Mouse (Mus musculus) thymus, postnatal 0 days (tissue): ENCODE measurements around the gene Syce1l. TPM values are rescaled to one million over a fixed set of nuclear protein-coding genes. Genes with fewer than 3 reads are reported as not detected.

Source experiments
- DNase-seq: peaks from one replicate; pipeline ENCODE4 v3.0.0-alpha.2; 2015; ENCODE audit warnings: low spot score
- polyA plus RNA-seq: library from polyadenylated mRNA; unstranded; fragments of >200 nt; fragmentation: Nextera tagmentation; extraction: Ambion mirVana; gene quantifications from 2 replicates; pipeline ENCODE4 v1.2.1, GENCODE M21; 2015

Syce1l gene
- polyA plus RNA-seq, 1 experiment from 2014 or later: 0.31 TPM

DNA sequence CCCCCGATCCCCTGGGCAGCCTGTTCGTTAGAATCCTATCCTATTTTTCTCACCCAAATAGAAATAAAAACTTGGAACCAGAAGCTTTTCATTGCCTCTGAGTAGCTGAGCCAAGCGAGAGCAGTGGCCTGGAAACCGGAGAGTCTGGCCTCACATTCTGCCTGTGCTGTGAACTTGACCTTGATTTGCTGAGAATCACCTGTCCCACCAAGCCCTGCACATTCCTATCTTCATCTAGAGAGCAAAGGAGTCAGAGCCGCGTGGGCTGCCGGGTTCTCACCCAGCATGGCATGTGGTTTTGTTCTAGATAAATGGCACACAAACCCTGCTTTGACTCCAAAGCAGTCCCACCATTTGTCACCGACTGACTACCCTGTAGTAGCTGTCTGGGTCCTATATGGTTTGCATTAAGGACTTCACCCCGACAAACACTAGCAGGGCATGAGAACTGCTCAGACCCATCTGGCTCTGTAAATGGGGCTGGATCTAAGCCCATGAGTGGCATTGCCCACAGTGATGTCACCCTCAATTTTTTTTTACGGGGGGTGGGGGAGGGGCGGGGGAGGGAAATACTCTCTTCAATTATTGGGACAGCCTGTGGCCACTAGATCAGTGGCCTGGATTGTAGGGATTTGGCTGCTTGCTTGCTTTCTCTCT, 29.7 kb downstream of the Syce1l start:
- DNase-seq: no peak

DNA sequence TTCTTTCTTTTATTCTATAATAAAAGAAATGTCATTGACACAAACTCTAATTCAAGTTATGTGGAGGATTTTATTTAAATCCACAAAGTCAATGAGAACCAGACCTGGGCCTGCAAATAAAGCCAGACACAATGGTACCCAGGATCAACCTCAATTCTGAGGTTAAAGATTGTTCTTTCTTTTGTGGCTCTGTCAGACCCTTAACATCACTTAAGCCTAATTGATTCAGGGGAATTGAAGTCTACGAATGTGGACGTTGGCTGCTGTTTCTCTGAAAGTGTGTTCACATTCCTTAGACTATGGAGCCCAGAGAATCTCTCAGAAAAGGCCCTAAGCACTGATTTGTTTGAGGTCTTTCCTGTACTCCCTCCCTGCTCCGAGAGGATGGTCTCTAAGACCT, 30.3 kb downstream of the Syce1l start:
- no peak for DNase-seq

DNA sequence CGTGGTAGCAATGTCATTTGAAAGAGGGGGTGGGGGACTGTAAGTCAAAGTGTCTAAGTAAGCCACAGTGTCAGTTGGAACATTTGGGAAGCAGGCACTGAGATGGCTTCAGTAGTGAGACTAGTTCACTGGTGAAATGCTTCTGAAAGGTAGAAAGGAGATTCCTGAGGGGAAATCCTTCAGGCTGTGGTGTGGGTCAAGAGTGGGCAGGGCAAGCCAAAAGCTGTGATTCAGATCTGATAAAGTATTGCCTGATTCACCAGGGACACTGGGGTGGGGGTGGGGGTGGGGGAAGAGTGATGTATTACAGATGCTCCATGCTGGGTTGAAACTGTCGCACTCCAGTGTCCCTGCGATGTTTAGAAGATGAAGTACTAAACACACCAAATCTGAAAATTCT, 31.6 kb downstream of the Syce1l start:
- DNase-seq: no peak

DNA sequence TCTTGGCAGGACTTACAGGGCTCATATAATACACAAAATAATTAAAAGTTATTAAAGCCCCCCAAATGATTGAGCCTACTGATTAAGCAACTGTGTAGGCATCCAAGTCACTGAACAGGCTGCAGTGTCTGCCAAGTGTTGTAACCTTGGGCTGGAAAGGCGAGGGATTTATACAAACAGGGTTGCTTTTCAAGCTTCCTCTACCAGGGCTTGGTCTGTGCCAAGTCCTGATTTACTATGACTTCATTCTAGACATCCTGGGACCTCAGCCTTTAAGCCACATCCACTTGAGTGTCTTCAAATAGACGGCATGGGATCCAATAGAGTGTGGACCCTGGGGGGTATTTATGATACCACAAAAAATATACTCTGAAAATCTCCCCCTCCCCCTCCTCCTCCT, 32.3 kb downstream of the Syce1l start:
- DNase-seq: no peak

DNA sequence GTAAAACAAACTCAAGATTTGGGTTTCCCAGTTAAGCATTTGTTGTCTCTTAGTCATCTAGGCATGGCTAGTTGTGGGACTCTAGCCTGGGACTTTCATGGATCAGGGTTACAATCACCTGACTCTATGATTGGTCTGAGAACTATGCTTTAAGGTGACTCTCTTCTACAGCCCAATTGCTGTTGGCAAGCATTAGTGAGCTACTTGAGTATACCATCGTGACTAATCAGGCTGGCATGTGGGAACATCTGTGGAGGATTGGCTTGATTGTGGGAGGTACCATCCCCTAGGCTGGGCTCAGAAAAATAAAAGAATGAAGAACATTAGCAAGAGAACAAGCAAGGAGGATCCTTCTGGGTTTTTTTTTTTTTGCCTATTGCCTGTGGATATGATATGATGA, 33.8 kb downstream of the Syce1l start:
- DNase-seq: no peak

DNA sequence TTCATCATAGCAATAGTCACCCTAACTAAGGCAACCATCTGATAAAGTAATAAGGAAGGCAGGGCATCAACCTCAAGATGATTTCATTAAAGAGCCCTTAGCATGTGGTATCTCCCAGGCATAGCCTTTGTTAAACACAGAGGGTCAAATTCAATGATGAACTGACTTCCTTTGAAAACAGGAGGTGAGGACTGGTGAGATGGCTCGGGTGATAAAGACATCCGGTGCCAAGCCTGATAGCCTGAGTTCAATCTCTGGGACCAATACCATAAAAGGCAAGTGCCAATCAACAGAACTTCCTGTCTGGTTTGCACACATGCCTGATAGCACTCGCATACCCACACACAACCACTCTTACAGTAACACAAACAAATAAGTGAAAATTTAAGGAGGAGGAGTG, 36.3 kb downstream of the Syce1l start:
- no peak for DNase-seq

DNA sequence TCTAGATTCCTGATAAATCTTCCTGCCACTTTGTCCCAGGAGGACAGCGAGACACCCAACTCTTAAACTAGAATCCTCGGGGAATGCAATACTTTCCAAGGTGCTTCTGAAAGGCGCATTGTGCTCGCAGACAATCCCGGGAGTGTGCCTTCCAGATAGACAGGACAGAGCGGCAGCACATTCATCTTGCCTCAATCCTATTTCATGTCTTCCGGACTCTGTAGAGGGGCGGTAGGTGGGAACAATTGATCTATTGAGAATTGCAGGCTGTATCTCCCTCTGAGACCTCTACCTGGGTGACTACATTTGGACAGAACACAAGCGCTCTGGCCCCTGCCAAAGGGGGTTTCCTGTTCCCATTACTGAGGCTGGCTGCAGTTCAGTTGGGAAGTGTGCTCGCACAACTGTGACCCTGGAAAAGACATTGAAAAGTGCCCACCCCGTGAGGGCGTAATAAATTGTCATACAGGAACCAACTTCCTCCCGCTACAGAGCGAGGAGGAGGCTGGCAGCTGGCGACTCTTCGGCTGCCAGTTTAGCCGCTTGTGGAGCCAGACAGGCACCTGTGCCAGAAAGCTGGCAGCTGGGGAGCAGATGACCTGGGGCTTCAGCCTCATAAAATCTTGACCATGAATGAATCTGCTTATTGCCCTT, 45.0 kb downstream of the Syce1l start:
- DNase-seq: no peak

DNA sequence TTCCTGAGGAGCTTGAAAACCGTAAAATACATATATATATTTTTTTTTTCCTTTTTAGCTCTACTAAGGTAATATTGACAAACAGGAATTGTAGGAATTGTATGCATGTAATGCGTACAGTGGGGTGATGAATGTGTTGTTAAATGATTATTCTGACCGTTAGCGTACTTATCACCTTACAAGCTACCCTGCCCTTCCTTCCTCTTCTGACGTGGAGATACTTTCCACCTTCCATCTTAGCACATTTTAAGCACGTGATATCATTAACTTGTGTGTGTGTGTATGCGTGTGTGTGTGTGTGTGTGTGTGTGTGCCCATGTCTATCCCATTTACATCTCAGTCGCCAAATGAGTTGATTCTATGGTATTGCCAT, 45.5 kb downstream of the Syce1l start:
- DNase-seq: no peak

DNA sequence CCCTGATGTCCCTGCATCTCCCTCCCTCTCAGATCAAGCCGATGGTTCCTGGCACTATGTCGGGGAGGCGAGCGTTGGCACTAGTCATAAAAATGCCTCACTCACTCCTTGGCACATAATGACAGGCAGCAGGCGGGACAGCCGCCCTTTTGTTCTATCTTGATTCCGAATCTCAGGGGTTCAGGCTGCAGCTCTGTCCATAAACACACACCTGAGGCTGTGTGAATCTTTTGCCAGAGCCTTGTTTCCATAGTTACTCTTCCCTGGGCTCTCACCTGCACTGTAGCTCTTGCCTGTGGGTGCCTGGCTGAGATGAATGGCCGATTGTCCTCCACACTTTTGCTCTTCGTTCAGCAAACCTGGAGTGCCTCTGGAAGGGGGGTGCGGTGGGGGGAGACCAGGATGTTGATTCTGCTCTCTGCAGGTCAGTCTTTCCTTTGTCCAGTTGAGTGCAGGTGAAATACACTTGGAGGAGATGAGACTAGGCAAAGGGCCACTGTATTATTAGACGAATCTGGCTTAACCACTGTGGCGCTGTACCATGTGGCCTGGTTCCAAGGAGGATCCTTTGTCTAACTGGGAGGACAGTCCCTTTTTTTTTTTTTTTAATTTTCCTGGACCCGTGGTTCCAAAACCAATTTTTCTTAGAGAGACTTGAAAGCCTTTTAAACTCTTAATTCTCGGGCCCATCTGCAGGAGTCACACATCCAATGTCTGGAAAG, 48.8 kb downstream of the Syce1l start:
- no peak for DNase-seq

DNA sequence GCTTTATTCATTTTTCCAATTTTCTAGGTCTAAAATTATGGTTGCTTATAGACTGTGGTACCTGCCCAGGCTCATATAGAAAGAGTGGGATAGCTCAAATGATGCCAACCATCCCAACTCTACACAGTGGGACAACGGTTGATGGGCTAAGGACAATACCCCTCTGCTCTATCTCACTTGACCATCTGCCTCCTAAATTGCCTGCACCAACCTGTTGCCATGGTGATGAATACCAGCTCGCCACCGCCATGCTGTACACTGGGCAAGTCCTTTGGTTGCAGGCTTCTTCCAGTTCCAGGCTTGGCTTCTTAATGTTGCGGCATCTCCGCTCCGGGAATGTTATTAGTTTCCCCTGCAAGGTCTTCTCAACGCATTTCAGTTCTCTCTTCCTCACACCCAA, 62.0 kb downstream of the Syce1l start:
- no peak for DNase-seq

Other genes with a start within 250 kb of the Syce1l start
- gene Mon1b, start 7.6 kb upstream of the Syce1l start, polyA plus RNA-seq: 6.2 and 7.4 TPM in 2 replicates
- 0.95 and 1.2 TPM in 2 replicates for gene Adamts18, start 205.5 kb downstream of the Syce1l start, polyA plus RNA-seq